Mouse (Mus musculus) liver, postnatal 0 days (tissue): ENCODE results near the gene Txnrd2. TPM values are rescaled to one million over a fixed set of nuclear protein-coding genes. Genes with fewer than 3 reads are reported as not detected.

Experiments
- ATAC-seq: fragments of 200-750 bp; cut with Nextera tagmentation; 2 replicates; pipeline ENCODE4 v1.8.0; 2017; ENCODE audit warnings: mild to moderate bottlenecking, moderate library complexity
- DNase-seq: peaks from one replicate; pipeline ENCODE4 v3.0.0-alpha.2; 2016
- H3K27ac ChIP-seq: fragments of 300-500 bp; sonication (generic); 2 replicates; pipeline ENCODE4 v1.5.1; 2014; ENCODE audit warnings: antibody characterized with exemption, moderate library complexity, mild to moderate bottlenecking, low read depth
- H3K27me3 ChIP-seq: fragments of 300-500 bp; sonication (generic); 2 replicates; pipeline ENCODE4 v1.6.1; 2014; ENCODE audit warnings: low read length, control low read depth, mixed read lengths; ENCODE audit not compliant: insufficient read depth
- H3K36me3 ChIP-seq: fragments of 300-500 bp; sonication (generic); replicated peaks from 2 replicates; pipeline ENCODE4 v1.6.1; 2014; ENCODE audit warnings: mild to moderate bottlenecking, control low read depth, low read length, moderate library complexity, mixed read lengths; ENCODE audit not compliant: insufficient read depth
- H3K4me1 ChIP-seq: fragments of 300-500 bp; sonication (generic); 2 replicates; pipeline ENCODE4 v1.6.1; 2014; ENCODE audit warnings: antibody characterized with exemption, mild to moderate bottlenecking, control low read depth; ENCODE audit not compliant: insufficient read depth
- H3K4me2 ChIP-seq: fragments of 300-500 bp; sonication (generic); 2 replicates; pipeline ENCODE4 v1.6.1; 2014; ENCODE audit warnings: low read depth, mild to moderate bottlenecking, low read length, moderate library complexity, mixed read lengths
- H3K4me3 ChIP-seq: fragments of 300-500 bp; sonication (generic); 2 replicates; pipeline ENCODE4 v1.5.1; 2014; ENCODE audit warnings: low read depth, low read length
- H3K9ac ChIP-seq: fragments of 300-500 bp; sonication (generic); replicated peaks from 2 replicates; pipeline ENCODE4 v1.6.1; 2014; ENCODE audit warnings: mild to moderate bottlenecking, moderate library complexity
- H3K9me3 ChIP-seq: fragments of 300-500 bp; sonication (generic); 2 replicates; pipeline ENCODE4 v1.6.1; 2016; ENCODE audit warnings: mild to moderate bottlenecking, control low read depth, low read length, mixed read lengths
- CTCF ChIP-seq: sonication (generic); IDR thresholded peaks from 2 replicates; pipeline ENCODE4 v1.5.1; 2016; ENCODE audit warnings: antibody characterized with exemption, low read depth
- EP300 ChIP-seq: IDR thresholded peaks from 2 replicates; pipeline ENCODE4 v1.6.1; 2016; ENCODE audit warnings: antibody characterized with exemption, low read depth, mild to moderate bottlenecking
- WGBS: fragments of 180-500 bp; shearing (Covaris S2); extraction: QIAGEN DNeasy Blood & Tissue Kit; methylation state at CpG from one replicate; pipeline ENCODE4 v1.1.7; 2014; ENCODE audit not compliant: insufficient replicate concordance; 5-methylcytosine and 5-hydroxymethylcytosine counted together
- polyA plus RNA-seq: library from polyadenylated mRNA; unstranded; fragments of >200 nt; fragmentation: Nextera tagmentation; extraction: Ambion mirVana; gene quantifications from 2 replicates; pipeline ENCODE4 v1.2.1, GENCODE M21; 2015

The Txnrd2 gene
- polyA plus RNA-seq, 1 experiment from 2014 or later, result 53.3 TPM

- Histone ChIP-seq H3K4me1 (peaks cover 40% of the 10 kb centered on the region), H3K4me2 (no peak overlapping the region), H3K36me3 (peaks cover 65% of the 10 kb centered on the region), H3K27ac (no peak overlapping the region; the same call in 1 of the 2 replicates), H3K27me3 (no peaks in the 10 kb centered on the region), H3K4me3 (no peak overlapping the region), H3K9me3 (no peaks in the 10 kb centered on the region), H3K9ac (no peak overlapping the region)
- 93% methylated on average over 13 of the region's 13 CpGs for WGBS
- DNase-seq, result no peak
- ATAC-seq, result no peak
- TF ChIP-seq CTCF, result no peak
- no peak for TF ChIP-seq EP300
Observed at GRCm38 (mm10) chr16:18411026-18411649, 15.0 kb upstream of the Txnrd2 start.

DNA sequence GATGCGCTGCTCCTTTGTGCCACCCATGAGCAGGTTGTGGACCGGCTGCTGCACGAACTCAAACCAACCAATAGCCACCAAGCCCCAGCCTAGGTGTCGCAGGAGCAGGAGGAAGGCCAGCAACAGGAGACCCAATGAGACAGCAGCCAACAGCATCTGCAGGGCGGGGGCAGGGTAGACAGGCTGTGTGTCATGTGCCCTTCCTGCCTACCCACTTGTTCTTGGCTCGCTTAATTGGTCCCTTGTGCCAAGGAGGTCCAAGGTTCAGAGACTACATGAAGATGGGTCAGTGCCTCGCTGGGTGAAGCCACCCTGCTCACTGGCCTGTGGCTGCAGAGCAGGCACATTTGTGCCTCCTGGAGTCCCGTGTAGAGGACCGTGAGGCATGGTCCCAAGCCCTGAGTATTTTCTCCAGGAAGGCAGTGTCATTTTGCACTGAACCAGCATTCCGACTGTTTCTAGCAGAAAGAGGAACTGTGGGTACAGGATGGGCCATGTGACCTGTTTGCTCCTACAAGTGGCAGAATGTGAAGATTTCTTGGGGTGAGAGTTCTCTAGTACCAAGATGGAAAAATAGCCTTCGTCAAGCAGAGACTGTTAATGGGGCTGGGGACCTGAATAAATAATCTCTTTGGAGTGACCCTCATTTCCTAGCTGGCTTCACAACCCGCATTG, 14.2 kb upstream of the Txnrd2 start:
- H3K4me2 ChIP-seq, result no peak overlapping the region
- 62% methylated on average over 12 of the region's 12 CpGs for whole genome bisulfite sequencing
- no peaks in the 10 kb centered on the region for H3K9me3 ChIP-seq
- peak overlapping the region; percentile 45 for H3K27ac ChIP-seq
- no peak overlapping the region; the same call in 1 of the 2 replicates for H3K9ac ChIP-seq
- TF ChIP-seq EP300 (no peak), CTCF (no peak)
- no peak overlapping the region for H3K4me3 ChIP-seq
- DNase-seq (peak; percentile 65), ATAC-seq (peak; percentile 40)
- peaks cover 60% of the 10 kb centered on the region for H3K36me3 ChIP-seq
- no peaks in the 10 kb centered on the region for H3K27me3 ChIP-seq
- peaks cover 42% of the 10 kb centered on the region for H3K4me1 ChIP-seq

- no peak overlapping the region for H3K9ac ChIP-seq
- peaks cover 48% of the 10 kb centered on the region for H3K4me1 ChIP-seq
- no peaks in the 10 kb centered on the region for H3K27me3 ChIP-seq
- no peaks in the 10 kb centered on the region for H3K9me3 ChIP-seq
- no peak overlapping the region for H3K4me2 ChIP-seq
- DNase-seq (no peak), ATAC-seq (no peak)
- peaks cover 59% of the 10 kb centered on the region for H3K36me3 ChIP-seq
- H3K4me3 ChIP-seq, result no peak overlapping the region
- H3K27ac ChIP-seq, result peak overlapping the region; percentile 45; the same call in 1 of the 2 replicates
- 53% methylated on average over 7 of the region's 7 CpGs for WGBS
- no peak for TF ChIP-seq EP300
- no peak for TF ChIP-seq CTCF
Observed at GRCm38 (mm10) chr16:18413032-18413816, 13.0 kb upstream of the Txnrd2 start.

GRCm38 (mm10) chr16:18416094-18416761, 10.0 kb upstream of the Txnrd2 start:
- Histone ChIP-seq H3K27ac (peak overlapping the region; percentile 97), H3K4me2 (no peak overlapping the region), H3K9ac (peak overlapping the region; percentile 48), H3K36me3 (peaks cover 47% of the 10 kb centered on the region), H3K4me3 (no peak overlapping the region), H3K4me1 (peaks cover 63% of the 10 kb centered on the region), H3K9me3 (no peaks in the 10 kb centered on the region), H3K27me3 (no peaks in the 10 kb centered on the region)
- ATAC-seq, result peak; percentile 87
- WGBS, result 56% methylated on average over 18 of the region's 18 CpGs
- DNase-seq, result peak; percentile 53
- TF ChIP-seq CTCF (no peak), EP300 (peak; percentile 74)

DNA sequence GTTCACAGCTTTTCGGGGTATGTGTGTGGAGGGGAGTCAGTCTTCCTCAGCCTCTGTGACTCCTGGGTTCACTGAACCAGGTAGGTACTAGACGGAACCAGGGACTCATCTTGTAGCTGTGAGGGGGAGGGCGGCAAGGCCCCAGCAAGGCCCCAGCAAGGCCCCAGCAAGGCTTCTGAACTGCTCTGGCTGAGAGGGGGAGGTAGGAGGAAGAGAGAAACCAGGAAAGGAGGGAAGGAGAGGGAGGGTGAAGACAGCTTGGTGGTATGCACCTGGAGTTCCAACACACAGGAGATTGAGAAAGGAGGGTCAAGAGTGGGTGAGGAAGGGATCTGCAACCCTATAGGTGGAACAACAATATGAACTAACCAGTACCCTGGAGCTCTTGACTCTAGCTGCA, 9.3 kb upstream of the Txnrd2 start:
- Histone ChIP-seq H3K36me3 (peaks cover 45% of the 10 kb centered on the region), H3K27me3 (no peaks in the 10 kb centered on the region), H3K4me1 (peaks cover 57% of the 10 kb centered on the region), H3K9ac (peak overlapping the region; percentile 48), H3K27ac (peak overlapping the region; percentile 97), H3K9me3 (no peaks in the 10 kb centered on the region), H3K4me3 (no peak overlapping the region), H3K4me2 (no peak overlapping the region)
- TF ChIP-seq EP300 (no peak), CTCF (no peak)
- ATAC-seq, result peak; percentile 2; the same call in 1 of the 2 replicates
- WGBS, result 90% methylated on average over 3 of the region's 3 CpGs
- no peak for DNase-seq
